Mouse (Mus musculus) ES-E14 (cell line): ENCODE results near the gene Slc38a3.

Experiments
- CHD2 ChIP-seq: IDR thresholded peaks from 2 replicates; pipeline ENCODE4 v1.6.1; 2014; ENCODE audit warnings: mild to moderate bottlenecking, low read depth, low read length, inconsistent platforms
- ZC3H11A ChIP-seq: IDR thresholded peaks from 2 replicates; pipeline ENCODE4 v1.6.1; 2012; ENCODE audit warnings: low read depth, mild to moderate bottlenecking, inconsistent platforms, low read length, borderline replicate concordance
- ZNF384 ChIP-seq: IDR thresholded peaks from 2 replicates; pipeline ENCODE4 v1.6.1; 2012; ENCODE audit warnings: low read depth, low read length, inconsistent platforms

GRCm38 (mm10) chr9:107646975-107647374 lies 22.4 kb downstream of the Slc38a3 start:
- TF ChIP-seq ZNF384 (peak; percentile 58; the same call in 1 of the 2 replicates), CHD2 (no peak), ZC3H11A (no peak)
